In genomic region chr16:62650856-62651255, GRCm38 (mm10) we compare ENCODE assay signal across 29 mouse cellular contexts.
DNase-seq lines count a peak whose midpoint lies in the region; ATAC-seq lines count a peak whose summit lies in the region.
"Had no signal": no experiment of that assay in that cellular context is flagged by ENCODE, and none has a peak within 500 bp of the region (broad histone marks: within the 10 kb centered on the region; RNA-seq: fewer than 3 reads in every experiment).

No protein-coding gene starts in this region.

- H3K4me3 ChIP-seq in forebrain, embryonic 14.5 days (ENCODE audit: low read depth, low read length), result no peak overlapping the region
- no peak overlapping the region for H3K4me3 ChIP-seq in forebrain, embryonic 12.5 days (replicated peaks)
- H3K4me3 ChIP-seq in limb, embryonic 10.5 days, result no peak overlapping the region
- H3K4me3 ChIP-seq: embryonic facial prominence, embryonic 10.5 days; embryonic facial prominence, embryonic 13.5 days; erythroblast, embryonic 14.5 days; forebrain, embryonic 15.5 days; heart, embryonic 15.5 days; hindbrain, embryonic 10.5 days; hindbrain, embryonic 13.5 days; intestine, embryonic 15.5 days had no signal

- no peak for ATAC-seq in forebrain, embryonic 14.5 days
- no peak for ATAC-seq in forebrain, embryonic 12.5 days (ENCODE audit: low FRiP score)
- ATAC-seq: forebrain, embryonic 15.5 days; hindbrain, embryonic 16.5 days; intestine, embryonic 15.5 days; Patski had no signal

- 70% methylated on average over 7 of the region's 7 CpGs for WGBS in forebrain, embryonic 14.5 days
- WGBS in forebrain, embryonic 12.5 days, result 82% methylated on average over 7 of the region's 7 CpGs
- WGBS in limb, embryonic 10.5 days, result 88% methylated on average over 7 of the region's 7 CpGs

- DNase-seq in forebrain, embryonic 14.5 days (ENCODE audit: low spot score), result peak; percentile 47
- peak; percentile 33 to 75 for DNase-seq in layer of hippocampus, adult 18-20 months (ENCODE audit: low spot score in 2 of 2)
- DNase-seq in layer of hippocampus, postnatal 25 days (ENCODE audit: extremely low spot score in 1 of 2, low spot score in 1 of 2), result no peak
- DNase-seq in layer of hippocampus, adult 8-10 months (ENCODE audit: low spot score in 2 of 2), result peak; percentile 30 to 37
- DNase-seq in limb, embryonic 10.5 days (ENCODE audit: low spot score), result no peak
- DNase-seq: adrenal gland, postnatal 10 days; adrenal gland, postnatal 36 days; cerebellum, adult 11-12 months; cerebellum, adult 8-10 months; cerebellum, postnatal 10 days; cerebellum, postnatal 36 days; embryo, embryonic 11 days; gastrocnemius, postnatal 10 days; gastrocnemius, postnatal 36 days; heart, adult 11 months; heart, postnatal 10 days; heart, postnatal 36 days had no signal

- no peak overlapping the region for H3K4me2 ChIP-seq in forebrain, embryonic 14.5 days (ENCODE audit: low read length)
- H3K4me2 ChIP-seq in forebrain, embryonic 12.5 days, result no peak overlapping the region
- H3K4me2 ChIP-seq: embryonic facial prominence, embryonic 13.5 days; forebrain, embryonic 15.5 days; heart, embryonic 11.5 days; heart, embryonic 15.5 days; hindbrain, embryonic 13.5 days; intestine, embryonic 15.5 days had no signal

- no peak overlapping the region for H3K27ac ChIP-seq in forebrain, embryonic 14.5 days (ENCODE audit: low read depth, low read length)
- H3K27ac ChIP-seq in forebrain, embryonic 12.5 days, result no peak overlapping the region
- no peak overlapping the region for H3K27ac ChIP-seq in limb, embryonic 10.5 days
- H3K27ac ChIP-seq: embryonic facial prominence, embryonic 10.5 days; embryonic facial prominence, embryonic 13.5 days; forebrain, embryonic 15.5 days; heart, embryonic 15.5 days; hindbrain, embryonic 10.5 days; hindbrain, embryonic 13.5 days; intestine, embryonic 15.5 days had no signal

- no peaks in the 10 kb centered on the region for H3K9me3 ChIP-seq in forebrain, embryonic 14.5 days (replicated peaks; ENCODE audit: control insufficient read depth, low read length)
- no peaks in the 10 kb centered on the region for H3K9me3 ChIP-seq in forebrain, embryonic 12.5 days
- H3K9me3 ChIP-seq in limb, embryonic 10.5 days (replicated peaks), result no peaks in the 10 kb centered on the region
- H3K9me3 ChIP-seq: embryonic facial prominence, embryonic 10.5 days; embryonic facial prominence, embryonic 13.5 days; forebrain, embryonic 15.5 days; heart, embryonic 15.5 days; hindbrain, embryonic 10.5 days; hindbrain, embryonic 13.5 days; intestine, embryonic 15.5 days had no signal

- H3K36me3 ChIP-seq in forebrain, embryonic 14.5 days (ENCODE audit: control insufficient read depth, insufficient read depth, low read length), result no peaks in the 10 kb centered on the region
- no peaks in the 10 kb centered on the region for H3K36me3 ChIP-seq in forebrain, embryonic 12.5 days (replicated peaks)
- H3K36me3 ChIP-seq in limb, embryonic 10.5 days, result no peaks in the 10 kb centered on the region
- H3K36me3 ChIP-seq: embryonic facial prominence, embryonic 10.5 days; embryonic facial prominence, embryonic 13.5 days; forebrain, embryonic 15.5 days; heart, embryonic 15.5 days; hindbrain, embryonic 10.5 days; hindbrain, embryonic 13.5 days; intestine, embryonic 15.5 days had no signal

- no peaks in the 10 kb centered on the region for H3K4me1 ChIP-seq in forebrain, embryonic 14.5 days (ENCODE audit: control insufficient read depth, insufficient read depth, low read length)
- no peaks in the 10 kb centered on the region for H3K4me1 ChIP-seq in forebrain, embryonic 12.5 days
- H3K4me1 ChIP-seq in limb, embryonic 10.5 days, result no peaks in the 10 kb centered on the region
- H3K4me1 ChIP-seq: embryonic facial prominence, embryonic 10.5 days; embryonic facial prominence, embryonic 13.5 days; heart, embryonic 15.5 days; hindbrain, embryonic 10.5 days; hindbrain, embryonic 13.5 days; intestine, embryonic 15.5 days had no signal

- H3K9ac ChIP-seq in forebrain, embryonic 14.5 days (ENCODE audit: low read length), result no peak overlapping the region
- H3K9ac ChIP-seq in forebrain, embryonic 12.5 days, result no peak overlapping the region
- H3K9ac ChIP-seq: embryonic facial prominence, embryonic 13.5 days; forebrain, embryonic 15.5 days; heart, embryonic 15.5 days; hindbrain, embryonic 13.5 days; intestine, embryonic 15.5 days had no signal

- no peaks in the 10 kb centered on the region for H3K27me3 ChIP-seq in forebrain, embryonic 14.5 days (replicated peaks; ENCODE audit: control insufficient read depth, insufficient read depth, low read length)
- H3K27me3 ChIP-seq in forebrain, embryonic 12.5 days, result no peaks in the 10 kb centered on the region
- H3K27me3 ChIP-seq in limb, embryonic 10.5 days (ENCODE audit: low read depth, poor library complexity, severe bottlenecking), result no peaks in the 10 kb centered on the region
- H3K27me3 ChIP-seq: embryonic facial prominence, embryonic 13.5 days; forebrain, embryonic 15.5 days; heart, embryonic 15.5 days; intestine, embryonic 15.5 days had no signal

Comparison
In these comparisons a context has a peak if more than half of its experiments do, and no peak if none do; other contexts are left out.
1. DNase-seq: peak in forebrain, embryonic 14.5 days (single experiment), layer of hippocampus, adult 18-20 months (2 of 2) and layer of hippocampus, adult 8-10 months (2 of 2); none in layer of hippocampus, postnatal 25 days (0 of 2) and limb, embryonic 10.5 days (single experiment).